Mouse (Mus musculus) embryonic facial prominence, embryonic 10.5 days (tissue): ENCODE measurements around the gene Exoc4. TPM values are rescaled to one million over a fixed set of nuclear protein-coding genes. Genes with fewer than 3 reads are reported as not detected.

Experiments
- DNase-seq: peaks from one replicate; pipeline ENCODE4 v3.0.0-alpha.2; 2017; ENCODE audit warnings: low spot score
- H3K27ac ChIP-seq: fragments of 300-500 bp; sonication (generic); replicated peaks from 2 replicates; pipeline ENCODE4 v1.5.1; 2016; ENCODE audit warnings: mild to moderate bottlenecking
- H3K27me3 ChIP-seq: fragments of 300-500 bp; sonication (generic); replicated peaks from 2 replicates; pipeline ENCODE4 v1.6.1; 2016; ENCODE audit warnings: low read depth, mild to moderate bottlenecking; ENCODE audit not compliant: poor library complexity, severe bottlenecking
- H3K36me3 ChIP-seq: fragments of 300-500 bp; sonication (generic); replicated peaks from 2 replicates; pipeline ENCODE4 v1.6.1; 2016; ENCODE audit warnings: mild to moderate bottlenecking, moderate library complexity
- H3K4me1 ChIP-seq: fragments of 300-500 bp; sonication (generic); 2 replicates; pipeline ENCODE4 v1.6.1; 2016
- H3K4me3 ChIP-seq: fragments of 300-500 bp; sonication (generic); 2 replicates; pipeline ENCODE4 v1.5.1; 2016; ENCODE audit warnings: mild to moderate bottlenecking, moderate library complexity
- H3K9me3 ChIP-seq: fragments of 300-500 bp; sonication (generic); 2 replicates; pipeline ENCODE4 v1.6.1; 2016; ENCODE audit warnings: mild to moderate bottlenecking
- WGBS: fragments of 180-500 bp; shearing (Covaris S2); methylation state at CpG from one replicate; pipeline ENCODE4 v1.1.7; 2016; 5-methylcytosine and 5-hydroxymethylcytosine counted together
- polyA plus RNA-seq: library from polyadenylated mRNA; unstranded; fragments of >200 nt; fragmentation: Nextera tagmentation; extraction: Ambion mirVana; gene quantifications from 2 replicates; pipeline ENCODE4 v1.2.1, GENCODE M21; 2016

Exoc4 gene
- polyA plus RNA-seq, 1 experiment from 2014 or later = 32.1 TPM

DNA sequence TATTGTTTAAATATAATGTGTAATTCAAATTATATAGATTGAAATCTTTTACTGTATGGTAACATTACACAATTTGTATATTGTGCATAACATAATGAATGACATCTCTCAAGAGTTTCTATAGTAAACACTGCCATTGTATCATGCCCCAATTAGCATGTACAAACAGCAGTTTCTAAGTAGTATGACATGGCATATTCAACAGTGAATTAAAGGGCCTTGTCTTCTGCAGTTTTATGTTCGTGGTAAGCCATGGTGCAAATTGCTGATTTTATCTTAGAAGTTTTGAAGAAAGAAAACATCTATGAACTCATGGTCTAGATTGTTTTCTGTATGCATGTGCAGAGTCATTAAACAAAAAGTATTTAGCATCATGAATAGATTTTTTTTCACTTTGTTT, 79.4 kb downstream of the Exoc4 start:
- no peak overlapping the region for H3K4me3 ChIP-seq
- H3K27ac ChIP-seq = no peak overlapping the region
- no peak for DNase-seq
- 92% methylated on average over 1 of the region's 1 CpGs for WGBS
- no peaks in the 10 kb centered on the region for H3K4me1 ChIP-seq
- no peaks in the 10 kb centered on the region for H3K9me3 ChIP-seq
- no peaks in the 10 kb centered on the region for H3K36me3 ChIP-seq
- no peaks in the 10 kb centered on the region for H3K27me3 ChIP-seq

DNA sequence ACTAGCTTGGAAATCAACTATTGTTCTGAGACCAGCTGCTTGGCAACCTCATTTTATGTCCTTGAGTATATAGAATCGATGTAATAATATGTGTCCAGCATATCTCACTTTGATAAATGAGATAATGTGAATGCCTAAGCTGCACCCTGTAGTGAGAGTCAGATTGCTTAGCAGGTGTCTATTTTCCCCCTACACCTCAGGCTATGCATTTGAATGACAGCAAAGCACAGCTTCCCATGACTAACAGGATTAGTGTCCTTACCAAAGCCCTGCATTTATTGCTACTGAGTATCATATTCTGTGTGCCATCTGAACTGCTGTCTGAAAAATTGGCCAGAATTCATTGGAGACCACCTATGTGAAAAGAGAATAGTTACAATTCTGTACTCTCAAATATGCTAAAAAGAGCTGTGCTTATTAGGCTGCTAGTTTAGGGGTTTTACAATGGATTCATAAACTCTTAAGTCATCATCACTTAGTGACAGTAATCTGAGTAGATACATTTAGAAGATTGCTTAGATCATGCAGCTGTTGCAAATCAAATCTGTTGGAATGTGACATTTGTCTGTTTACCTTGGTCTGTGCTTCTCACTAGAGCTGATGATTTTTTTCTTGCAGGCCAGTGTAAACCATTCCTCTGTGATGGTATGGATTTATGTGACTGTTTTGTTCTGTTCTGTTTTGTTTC, 98.3 kb downstream of the Exoc4 start:
- WGBS = 67% methylated on average over 1 of the region's 1 CpGs
- Histone ChIP-seq H3K27ac (no peak overlapping the region), H3K4me1 (peaks cover 11% of the 10 kb centered on the region; the same call in 1 of the 2 replicates), H3K27me3 (no peaks in the 10 kb centered on the region), H3K36me3 (no peaks in the 10 kb centered on the region), H3K9me3 (no peaks in the 10 kb centered on the region), H3K4me3 (no peak overlapping the region)
- DNase-seq = no peak

DNA sequence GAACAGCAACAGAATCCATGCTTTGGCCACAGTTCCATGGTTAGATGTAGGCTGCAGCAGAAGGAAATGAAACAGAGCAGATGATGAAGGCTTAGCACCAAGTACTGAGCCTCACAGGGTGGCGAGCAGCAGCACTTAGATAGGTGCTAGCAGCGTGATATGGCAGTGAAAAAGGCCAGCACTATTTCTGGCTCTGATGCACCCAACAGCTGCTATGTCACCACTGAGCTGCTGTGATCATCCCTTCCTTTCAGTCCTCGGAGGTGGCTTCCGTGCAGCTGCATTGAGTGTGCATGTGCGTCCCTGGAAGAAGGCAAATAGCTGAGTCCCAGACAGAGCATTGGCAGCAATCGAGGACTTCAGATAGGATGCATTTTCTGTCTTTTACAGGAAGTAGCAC, 112.7 kb downstream of the Exoc4 start:
- WGBS = 91% methylated on average over 6 of the region's 6 CpGs
- H3K9me3 ChIP-seq = no peaks in the 10 kb centered on the region
- H3K4me1 ChIP-seq = no peaks in the 10 kb centered on the region
- H3K27ac ChIP-seq = no peak overlapping the region
- no peak for DNase-seq
- H3K27me3 ChIP-seq = no peaks in the 10 kb centered on the region
- H3K4me3 ChIP-seq = no peak overlapping the region
- H3K36me3 ChIP-seq = 0 out of 2 replicates have a peak, but pooled peaks cover 8% of the 10 kb centered on the region

DNA sequence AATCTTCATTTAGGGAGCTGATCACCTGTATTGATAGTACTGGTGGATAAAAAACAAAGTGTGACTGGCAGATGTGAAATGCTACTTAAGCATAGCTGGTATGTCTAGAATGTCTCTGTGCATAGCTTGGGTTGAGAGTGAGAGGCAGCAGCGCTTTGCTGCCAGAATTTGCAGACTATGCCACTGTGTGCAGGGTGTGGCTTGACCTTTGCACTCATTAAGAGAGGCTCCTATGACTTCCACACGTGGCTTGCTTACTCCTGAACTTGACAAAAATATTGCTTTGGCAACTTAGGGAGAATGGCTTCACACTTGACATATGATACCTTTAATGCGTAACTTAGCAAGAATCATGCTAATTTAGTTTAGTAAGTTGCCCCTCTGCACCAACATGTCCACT, 131.6 kb downstream of the Exoc4 start:
- WGBS = 64% methylated on average over 3 of the region's 3 CpGs
- no peak overlapping the region for H3K27ac ChIP-seq
- H3K4me3 ChIP-seq = no peak overlapping the region
- no peaks in the 10 kb centered on the region for H3K4me1 ChIP-seq
- H3K36me3 ChIP-seq = no peaks in the 10 kb centered on the region
- no peaks in the 10 kb centered on the region for H3K27me3 ChIP-seq
- DNase-seq = no peak
- no peaks in the 10 kb centered on the region for H3K9me3 ChIP-seq

DNA sequence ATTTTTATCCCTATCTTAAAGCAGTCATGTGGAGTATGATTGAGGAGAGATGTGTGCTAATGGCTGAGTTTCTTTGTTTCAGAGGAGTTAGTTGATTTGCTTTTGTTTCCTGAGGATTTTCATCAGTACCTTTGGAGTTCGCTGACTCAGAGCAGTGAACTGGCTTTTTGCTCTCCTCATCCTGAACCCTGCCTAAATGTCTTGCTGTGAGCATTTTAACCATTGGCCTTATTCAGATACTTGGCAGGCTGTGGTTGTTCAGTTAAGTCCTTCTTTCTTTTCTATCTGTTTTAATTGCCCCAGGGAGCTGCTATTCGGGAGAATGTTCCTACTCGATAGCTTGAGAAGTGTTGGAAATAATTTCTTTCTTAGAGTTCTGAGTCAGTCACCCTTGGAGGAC, 133.3 kb downstream of the Exoc4 start:
- 74% methylated on average over 3 of the region's 3 CpGs for WGBS

DNA sequence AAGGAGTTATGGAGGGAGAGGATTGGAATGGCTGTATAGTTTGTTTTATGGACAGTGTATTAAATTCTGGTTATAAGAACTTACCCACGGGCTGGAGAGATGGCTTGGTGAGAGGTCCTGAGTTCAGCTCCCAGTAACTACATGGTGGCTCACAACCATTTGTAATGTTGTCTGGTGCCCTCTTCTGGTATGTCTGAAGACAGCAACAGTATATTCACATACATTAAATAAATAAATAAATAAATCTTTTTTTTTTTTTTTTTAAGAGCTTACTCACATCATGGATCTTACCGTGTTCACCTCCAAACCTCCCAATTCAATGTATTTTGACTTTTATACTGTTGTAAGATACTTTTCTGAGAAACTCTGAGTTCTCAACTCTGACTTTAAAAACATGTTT, 143.1 kb downstream of the Exoc4 start:
- Histone ChIP-seq H3K4me1 (no peaks in the 10 kb centered on the region), H3K4me3 (no peak overlapping the region), H3K27me3 (no peaks in the 10 kb centered on the region), H3K36me3 (no peaks in the 10 kb centered on the region), H3K9me3 (no peaks in the 10 kb centered on the region), H3K27ac (no peak overlapping the region)
- WGBS = 82% methylated on average over 2 of the region's 2 CpGs
- no peak for DNase-seq

More for the DNA sequence above, 133.3 kb downstream of the Exoc4 start:
- H3K4me1 ChIP-seq = no peaks in the 10 kb centered on the region
- DNase-seq = no peak
- H3K36me3 ChIP-seq = no peaks in the 10 kb centered on the region
- H3K27me3 ChIP-seq = no peaks in the 10 kb centered on the region
- H3K9me3 ChIP-seq = no peaks in the 10 kb centered on the region
- no peak overlapping the region for H3K4me3 ChIP-seq
- no peak overlapping the region for H3K27ac ChIP-seq

DNA sequence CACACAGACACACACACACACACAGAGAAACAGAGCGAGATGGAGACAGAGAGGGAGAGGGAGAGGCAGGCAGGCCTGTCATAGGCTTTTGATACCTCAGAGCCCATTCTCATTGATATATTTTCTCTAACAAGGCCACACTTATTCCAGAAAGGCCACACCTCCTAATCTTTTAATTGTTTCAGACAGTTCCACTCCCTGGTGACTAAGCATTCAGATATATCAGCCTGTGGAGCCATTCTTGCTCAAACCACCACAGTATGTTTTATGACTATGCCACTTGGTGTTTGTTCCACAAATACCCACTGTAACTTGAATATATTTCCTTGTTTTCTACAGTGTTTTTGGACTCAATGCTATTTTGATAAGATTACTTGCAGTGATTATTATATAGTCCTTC, 150.6 kb downstream of the Exoc4 start:
- Histone ChIP-seq H3K27ac (no peak overlapping the region), H3K4me3 (no peak overlapping the region), H3K27me3 (no peaks in the 10 kb centered on the region), H3K4me1 (peaks cover under 1% of the 10 kb centered on the region; the same call in 1 of the 2 replicates), H3K36me3 (no peaks in the 10 kb centered on the region), H3K9me3 (no peaks in the 10 kb centered on the region)
- WGBS = 81% methylated on average over 1 of the region's 1 CpGs
- no peak for DNase-seq

DNA sequence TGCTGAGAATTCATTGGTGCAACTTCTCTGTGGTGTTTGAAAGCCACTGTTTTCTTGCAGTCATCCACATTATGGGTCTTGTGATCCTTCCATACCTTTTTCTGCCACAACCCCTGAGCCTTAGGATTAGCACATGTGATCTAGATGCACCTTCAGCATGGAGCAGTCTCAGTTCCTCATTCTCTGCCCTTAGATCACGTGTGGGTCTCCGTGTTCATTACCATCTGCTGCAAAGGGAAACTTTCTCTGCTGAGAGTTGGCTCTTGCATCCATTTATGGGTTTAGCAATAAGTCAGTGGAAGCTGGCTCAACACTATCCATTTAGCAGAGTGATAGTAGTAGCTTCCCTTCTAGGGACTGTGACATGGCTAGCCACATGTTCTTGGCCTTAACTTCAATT, 152.3 kb downstream of the Exoc4 start:
- H3K4me1 ChIP-seq = peaks cover 14% of the 10 kb centered on the region
- 90% methylated on average over 2 of the region's 2 CpGs for WGBS
- DNase-seq = no peak
- no peak overlapping the region for H3K4me3 ChIP-seq
- H3K27ac ChIP-seq = no peak overlapping the region
- no peaks in the 10 kb centered on the region for H3K36me3 ChIP-seq
- H3K27me3 ChIP-seq = no peaks in the 10 kb centered on the region
- no peaks in the 10 kb centered on the region for H3K9me3 ChIP-seq

DNA sequence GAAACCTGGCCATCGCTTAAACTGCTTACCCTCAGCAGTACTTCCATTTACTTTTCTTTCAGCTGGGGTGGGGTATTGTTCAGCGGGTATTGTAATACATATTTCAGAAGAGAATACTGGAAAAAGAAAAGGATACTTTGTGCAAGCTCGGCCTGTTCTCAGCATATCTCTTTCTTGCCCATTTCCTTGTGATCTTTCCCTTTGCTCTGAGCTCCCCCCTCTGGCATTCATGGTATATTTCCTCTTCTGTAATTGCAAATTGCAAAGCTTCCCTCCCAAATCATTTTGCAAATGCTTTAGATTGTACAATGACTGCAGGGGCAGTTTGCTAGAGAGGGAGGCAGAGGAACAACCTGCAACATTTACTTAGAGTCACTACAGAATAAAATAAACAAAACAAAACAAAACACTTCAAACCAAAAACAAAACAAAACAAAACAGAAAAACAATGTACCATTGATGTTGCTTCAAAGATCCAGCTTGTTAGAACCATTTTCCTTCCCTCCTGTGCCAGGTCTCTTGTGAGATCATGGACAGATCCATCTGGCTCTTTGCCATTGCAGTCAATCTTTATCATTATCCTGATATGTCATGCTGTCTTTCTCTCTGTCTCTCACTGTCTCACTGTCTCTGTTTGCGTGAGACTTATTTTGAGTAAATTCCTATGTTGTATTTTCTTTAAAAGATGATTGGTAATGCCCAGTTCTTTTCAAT, 156.8 kb downstream of the Exoc4 start:
- Histone ChIP-seq H3K27me3 (no peaks in the 10 kb centered on the region), H3K36me3 (no peaks in the 10 kb centered on the region), H3K4me3 (no peak overlapping the region), H3K9me3 (no peaks in the 10 kb centered on the region), H3K27ac (no peak overlapping the region), H3K4me1 (peaks cover 20% of the 10 kb centered on the region)
- no peak for DNase-seq
- 61% methylated on average over 4 of the region's 4 CpGs for WGBS

DNA sequence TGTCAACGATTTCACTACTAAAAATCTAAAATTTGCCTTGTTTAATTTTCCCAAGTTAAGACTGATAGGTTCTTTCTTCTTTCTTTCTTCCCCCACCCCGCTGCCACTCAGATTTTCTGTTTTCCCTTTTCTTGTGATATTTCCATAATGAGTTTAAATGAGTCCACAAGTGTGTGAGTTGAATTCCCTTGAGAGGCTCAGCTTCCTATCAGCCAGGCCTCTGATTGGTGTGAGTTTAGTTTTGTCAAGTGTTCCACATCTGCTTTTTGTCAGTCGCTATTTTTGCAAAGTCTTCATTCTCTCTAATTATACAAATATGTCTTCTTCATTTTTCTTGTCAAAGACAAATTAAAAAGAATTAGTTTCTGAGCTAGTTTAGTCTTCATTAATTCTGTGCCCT, 160.7 kb downstream of the Exoc4 start:
- no peak for DNase-seq
- Histone ChIP-seq H3K4me1 (peaks cover 19% of the 10 kb centered on the region), H3K36me3 (no peaks in the 10 kb centered on the region), H3K27ac (no peak overlapping the region), H3K4me3 (no peak overlapping the region), H3K9me3 (no peaks in the 10 kb centered on the region), H3K27me3 (no peaks in the 10 kb centered on the region)
- WGBS = 45% methylated on average over 3 of the region's 3 CpGs

DNA sequence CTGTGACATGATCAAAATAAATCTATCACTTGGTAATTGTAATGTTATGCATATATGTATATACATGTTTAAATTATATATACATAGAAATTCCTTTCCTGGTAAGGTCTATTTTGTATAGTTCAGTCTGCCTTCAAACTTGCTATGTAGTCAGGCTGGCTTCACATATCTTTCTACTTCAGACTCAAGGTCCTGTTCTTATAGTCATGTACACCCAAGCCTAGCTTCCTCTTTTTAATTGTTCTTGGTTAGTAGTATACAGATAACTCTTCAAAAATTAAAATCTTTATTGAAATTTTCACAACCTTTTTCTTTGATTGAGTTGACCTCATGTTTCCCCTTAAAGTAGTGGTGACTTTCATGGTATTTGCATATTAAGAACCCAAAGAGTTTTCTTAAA, 176.1 kb downstream of the Exoc4 start:
- Histone ChIP-seq H3K27me3 (no peaks in the 10 kb centered on the region), H3K27ac (no peak overlapping the region), H3K9me3 (no peaks in the 10 kb centered on the region), H3K4me3 (no peak overlapping the region), H3K36me3 (no peaks in the 10 kb centered on the region), H3K4me1 (no peaks in the 10 kb centered on the region)
- DNase-seq = no peak

DNA sequence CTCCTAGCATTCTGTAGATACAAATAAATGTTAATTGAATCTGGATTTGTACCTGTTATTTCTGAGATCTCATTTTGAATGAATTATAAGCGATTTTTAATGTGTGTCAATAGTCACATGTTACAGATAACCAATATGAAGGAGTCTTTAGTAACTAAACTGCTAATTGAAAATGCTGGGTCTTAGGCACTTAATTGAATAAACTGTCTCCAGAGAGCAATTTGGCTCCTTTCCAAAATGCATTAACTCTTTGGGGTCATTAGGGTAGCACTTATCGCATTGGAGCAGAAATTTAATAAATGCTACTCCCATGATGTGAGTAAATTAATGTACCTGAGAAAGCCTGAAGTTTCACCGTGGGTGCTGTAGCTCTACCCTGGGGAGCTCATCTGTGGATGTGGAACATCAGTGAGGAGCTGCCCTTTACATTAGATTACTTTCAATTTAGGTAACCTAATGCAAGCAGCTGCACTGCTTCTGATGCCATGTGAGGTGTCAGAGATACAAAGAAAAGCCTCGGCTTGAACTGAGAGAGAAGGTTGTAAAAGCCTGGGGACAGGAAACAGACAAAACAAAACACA, 182.4 kb downstream of the Exoc4 start:
- H3K4me3 ChIP-seq = no peak overlapping the region
- H3K9me3 ChIP-seq = no peaks in the 10 kb centered on the region
- H3K27me3 ChIP-seq = no peaks in the 10 kb centered on the region
- 61% methylated on average over 4 of the region's 4 CpGs for WGBS
- no peak overlapping the region for H3K27ac ChIP-seq
- no peaks in the 10 kb centered on the region for H3K36me3 ChIP-seq
- DNase-seq = no peak
- no peaks in the 10 kb centered on the region for H3K4me1 ChIP-seq

DNA sequence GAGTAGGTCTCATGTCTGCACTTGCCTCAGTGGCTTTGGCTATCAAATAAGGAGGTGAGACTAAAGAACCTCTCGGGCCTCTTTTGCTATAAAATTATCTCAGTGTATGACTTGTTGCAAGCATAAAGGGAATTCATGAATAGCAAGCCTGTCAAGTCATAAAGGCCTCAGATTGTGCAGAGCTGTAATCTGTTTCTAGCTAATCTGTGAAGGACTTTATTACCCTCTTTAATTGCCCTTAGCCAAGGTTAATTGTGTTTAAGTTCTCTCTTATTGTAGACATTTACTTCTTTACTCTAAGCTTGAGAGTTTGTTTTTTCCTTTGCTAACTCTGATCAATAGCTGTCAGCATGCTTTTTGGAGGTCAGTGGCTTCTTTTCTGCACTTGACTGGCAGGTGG, 191.6 kb downstream of the Exoc4 start:
- Histone ChIP-seq H3K27me3 (no peaks in the 10 kb centered on the region), H3K4me1 (no peaks in the 10 kb centered on the region; the same call in 1 of the 2 replicates), H3K9me3 (no peaks in the 10 kb centered on the region), H3K4me3 (no peak overlapping the region), H3K27ac (no peak overlapping the region), H3K36me3 (peaks cover 7% of the 10 kb centered on the region)
- DNase-seq = no peak
- WGBS = 83% methylated on average over 1 of the region's 1 CpGs
